Comparison of ENCODE assay signal across 9 mouse cellular contexts in the genomic region with DNA sequence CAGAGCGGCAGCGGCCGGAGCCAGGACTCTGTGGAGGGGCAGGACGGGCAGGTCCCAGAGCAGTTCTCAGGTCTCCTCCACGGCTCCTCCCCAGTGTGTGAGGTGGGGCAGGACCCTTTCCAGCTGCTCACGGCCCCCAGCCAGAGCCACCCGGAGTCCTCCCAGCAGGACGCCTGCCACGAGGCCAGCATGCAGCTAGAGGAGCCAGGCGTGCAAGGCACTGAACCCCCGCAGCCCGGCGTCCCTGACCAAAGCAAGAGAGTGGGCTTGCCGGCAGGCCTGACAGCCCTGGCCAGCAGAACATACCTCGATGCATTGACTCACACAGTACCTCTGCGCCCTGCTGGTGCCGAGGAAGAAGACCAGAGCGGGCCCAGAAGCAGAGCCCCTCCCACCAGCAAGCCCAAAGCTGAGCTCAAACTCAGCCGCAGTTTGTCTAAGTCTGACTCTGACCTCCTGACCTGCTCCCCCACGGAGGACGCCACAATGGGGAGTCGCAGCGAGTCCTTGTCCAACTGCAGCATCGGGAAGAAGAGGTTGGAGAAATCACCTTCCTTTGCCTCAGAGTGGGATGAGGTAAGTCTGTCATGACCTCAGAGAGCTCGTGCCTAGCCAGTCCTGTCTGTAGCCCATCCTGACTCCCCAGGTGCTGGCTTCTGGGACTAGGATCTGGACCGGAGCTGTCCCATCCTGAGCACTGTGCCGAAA.
A peak's percentile ranks its signal among the peaks of the same experiment; 100 is the strongest.
DNase-seq lines count a peak whose midpoint lies in the region; ATAC-seq and TF ChIP-seq lines count a peak whose summit lies in the region.
"Had no signal": no experiment of that assay in that cellular context is flagged by ENCODE, and none has a peak within 500 bp of the region (broad histone marks: within the 10 kb centered on the region; RNA-seq: fewer than 3 reads in every experiment).

No protein-coding gene starts in this region.

- no peaks in the 10 kb centered on the region for H3K9me3 ChIP-seq in intestine, embryonic 14.5 days (ENCODE audit: control insufficient read depth, low read length)

- ATAC-seq in intestine, embryonic 14.5 days (replicated peaks; ENCODE audit: low FRiP score, low TSS enrichment, low read depth): peak; percentile 44; the same call in 1 of the 2 replicates
- no peak for ATAC-seq in cerebellum, adult (ENCODE audit: insufficient number of reproducible peaks, low FRiP score, low TSS enrichment)
- no peak for ATAC-seq in inflammation-experienced regulatory T-cells, adult 6 months
- ATAC-seq: Patski had no signal

- intact Hi-C loops in gastrocnemius, postnatal 14 days (cut with DNase I; ENCODE audit: low total_unique reads): loop anchor here (5.0 kb wide), 1 partner anchor 34 kb away; no protein-coding TSS in a partner anchor

- H3K27ac ChIP-seq in spleen, adult 2 months (ENCODE audit: insufficient read depth, low read length): peak overlapping the region; percentile 27; the same call in 1 of the 2 replicates
- peak overlapping the region; percentile 94 for H3K27ac ChIP-seq in intestine, embryonic 14.5 days (ENCODE audit: low read depth)
- peak overlapping the region; percentile 63 for H3K27ac ChIP-seq in small intestine, adult 2 months (ENCODE audit: insufficient read depth, low read depth, low read length)

- H3K36me3 ChIP-seq in spleen, adult 2 months (ENCODE audit: control insufficient read depth, insufficient read depth, low read length): no peaks in the 10 kb centered on the region
- H3K36me3 ChIP-seq in intestine, embryonic 14.5 days (ENCODE audit: control insufficient read depth, insufficient read depth, low read length): no peaks in the 10 kb centered on the region
- H3K36me3 ChIP-seq in small intestine, adult 2 months (ENCODE audit: control insufficient read depth, insufficient read depth, low read length): peaks cover 13% of the 10 kb centered on the region

- H3K4me1 ChIP-seq in spleen, adult 2 months (ENCODE audit: control insufficient read depth, insufficient read depth, insufficient read length): peaks cover 21% of the 10 kb centered on the region
- H3K4me1 ChIP-seq in intestine, embryonic 14.5 days (replicated peaks; ENCODE audit: control insufficient read depth, insufficient read depth, low read length): peaks cover 55% of the 10 kb centered on the region
- H3K4me1 ChIP-seq in small intestine, adult 2 months (ENCODE audit: control insufficient read depth, insufficient read depth, insufficient read length, low read length): peaks cover 10% of the 10 kb centered on the region

- no peak for TF ChIP-seq POLR2A in spleen, adult 2 months (IDR thresholded peaks at IDR 0.05; ENCODE audit: low read depth, low read length)
- no peak for TF ChIP-seq POLR2A in small intestine, adult 2 months (IDR thresholded peaks at IDR 0.05; ENCODE audit: low read depth, low read length)

- WGBS in spleen, adult 2 months: 15% methylated on average over 27 of the region's 27 CpGs
- WGBS in intestine, embryonic 14.5 days: 18% methylated on average over 27 of the region's 27 CpGs
- 68% methylated on average over 27 of the region's 27 CpGs for WGBS in small intestine, adult 2 months

- H3K27me3 ChIP-seq in spleen, adult 2 months (ENCODE audit: control insufficient read depth, insufficient read depth, low read length): no peaks in the 10 kb centered on the region
- no peaks in the 10 kb centered on the region for H3K27me3 ChIP-seq in intestine, embryonic 14.5 days (replicated peaks; ENCODE audit: control insufficient read depth, insufficient read depth, low read length)
- no peaks in the 10 kb centered on the region for H3K27me3 ChIP-seq in small intestine, adult 2 months (ENCODE audit: control insufficient read depth, insufficient read depth, low read length)
- H3K27me3 ChIP-seq: Patski had no signal

- H3K4me2 ChIP-seq in intestine, embryonic 14.5 days (ENCODE audit: low read length): peak overlapping the region; percentile 53

- no peak for DNase-seq in spleen, adult 2 months (ENCODE audit: low read depth in 1 of 2, low spot score in 2 of 2)
- DNase-seq in spleen, postnatal 14 days (ENCODE audit: low spot score in 2 of 2): no peak
- peak; percentile 76 for DNase-seq in gastrocnemius, postnatal 14 days
- DNase-seq in intestine, embryonic 14.5 days (ENCODE audit: low spot score): peak; percentile 65
- DNase-seq in lung, postnatal 10 days: peak; percentile 83

- no peak for TF ChIP-seq CTCF in spleen, adult 2 months (IDR thresholded peaks at IDR 0.05; ENCODE audit: extremely low read depth, insufficient read depth, insufficient read length, insufficient replicate concordance)
- no peak for TF ChIP-seq CTCF in small intestine, adult 2 months (IDR thresholded peaks at IDR 0.05; ENCODE audit: extremely low read depth, insufficient read length, insufficient replicate concordance, low read depth, low read length)

- H3K9ac ChIP-seq in intestine, embryonic 14.5 days (ENCODE audit: low read length): peak overlapping the region; percentile 38

- peak overlapping the region; percentile 44; the same call in 1 of the 2 replicates for H3K4me3 ChIP-seq in spleen, adult 2 months (ENCODE audit: extremely low read depth, insufficient read depth, insufficient read length)
- peak overlapping the region; percentile 23 for H3K4me3 ChIP-seq in intestine, embryonic 14.5 days (ENCODE audit: low read depth, low read length)
- H3K4me3 ChIP-seq in small intestine, adult 2 months (ENCODE audit: low read depth, low read length): peak overlapping the region; percentile 51

Comparison
In these comparisons a context has a peak if more than half of its experiments do, and no peak if none do; other contexts are left out.
1. DNase-seq: peak in gastrocnemius, postnatal 14 days (single experiment), intestine, embryonic 14.5 days (single experiment) and lung, postnatal 10 days (single experiment); none in spleen, adult 2 months (0 of 2) and spleen, postnatal 14 days (0 of 2).
2. H3K27ac ChIP-seq: peak in every context shown above with its lines; median percentile 94 in intestine, embryonic 14.5 days; 63 in small intestine, adult 2 months; 27 in spleen, adult 2 months.
3. Peak in every context shown above with its lines, with median percentiles within 50 percentile points of each other: H3K4me3 ChIP-seq.